Mouse (Mus musculus): Measurements from ENCODE around the gene Syn3. TPM values are rescaled to one million over a fixed set of nuclear protein-coding genes. Genes with fewer than 3 reads are reported as not detected.

Syn3 gene
- polyA plus RNA-seq, 1 experiment from 2014 or later, result 3.7 TPM

DNA sequence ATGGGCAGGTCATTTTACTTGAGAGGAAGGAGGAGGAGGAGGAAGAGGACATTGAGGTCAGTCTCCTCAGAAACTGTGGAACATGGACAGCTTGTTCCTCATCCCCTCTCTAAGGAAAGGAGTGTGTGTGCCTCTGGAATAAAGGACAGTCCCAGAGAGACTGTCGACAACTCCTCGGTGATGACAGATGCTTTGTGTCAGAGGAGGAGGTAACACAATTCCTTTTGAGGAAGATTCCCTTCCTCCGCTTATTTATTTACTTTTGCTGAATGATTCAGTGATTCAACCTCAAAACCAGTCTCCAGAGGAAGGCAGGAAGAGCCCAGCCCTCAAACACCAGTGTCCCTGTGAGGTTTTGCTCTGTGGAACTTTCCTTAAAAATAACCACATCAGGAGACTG lies 228.4 kb downstream of the Syn3 start:
- Histone ChIP-seq H3K4me1 (replicated peaks; ENCODE audit: control insufficient read depth, insufficient read depth, low read length) (no peaks in the 10 kb centered on the region; the same call in 1 of the 2 replicates), H3K9me3 (ENCODE audit: control insufficient read depth, low read length) (no peaks in the 10 kb centered on the region), H3K27ac (ENCODE audit: low read depth) (no peak overlapping the region), H3K4me2 (ENCODE audit: low read length) (no peak overlapping the region), H3K27me3 (replicated peaks; ENCODE audit: control insufficient read depth, insufficient read depth, low read length) (no peaks in the 10 kb centered on the region), H3K36me3 (ENCODE audit: control insufficient read depth, insufficient read depth, low read length) (no peaks in the 10 kb centered on the region), H3K9ac (ENCODE audit: low read length) (no peak overlapping the region), H3K4me3 (ENCODE audit: low read depth, low read length) (no peak overlapping the region)
- 30% methylated on average over 3 of the region's 3 CpGs for WGBS
- DNase-seq (ENCODE audit: low spot score), result no peak
- no peak for ATAC-seq (replicated peaks; ENCODE audit: low FRiP score, low TSS enrichment, low read depth)

DNA sequence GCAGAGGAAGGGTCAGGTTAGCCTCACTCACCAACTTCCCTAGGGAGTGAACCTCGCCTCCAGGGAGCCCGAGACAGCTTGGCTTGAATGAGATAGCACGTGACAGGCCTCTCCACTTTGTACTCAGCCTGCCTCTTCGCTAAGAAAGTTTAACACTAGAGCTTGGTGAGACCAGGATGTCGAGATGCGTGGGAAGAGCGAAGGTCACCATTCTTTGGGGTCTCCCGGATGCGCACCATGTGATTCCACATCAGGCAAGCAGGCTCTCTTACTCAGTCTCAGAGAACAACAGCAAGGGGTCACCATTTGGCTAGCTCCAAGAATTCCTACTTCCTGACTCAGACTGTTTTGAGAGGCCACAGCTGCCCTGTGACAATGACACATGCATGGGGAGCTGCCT lies 234.1 kb downstream of the Syn3 start:
- Histone ChIP-seq H3K27me3 (replicated peaks; ENCODE audit: control insufficient read depth, insufficient read depth, low read length) (no peaks in the 10 kb centered on the region), H3K36me3 (ENCODE audit: control insufficient read depth, insufficient read depth, low read length) (no peaks in the 10 kb centered on the region), H3K9ac (ENCODE audit: low read length) (no peak overlapping the region), H3K27ac (ENCODE audit: low read depth) (no peak overlapping the region), H3K4me2 (ENCODE audit: low read length) (no peak overlapping the region), H3K4me3 (ENCODE audit: low read depth, low read length) (no peak overlapping the region), H3K9me3 (ENCODE audit: control insufficient read depth, low read length) (no peaks in the 10 kb centered on the region), H3K4me1 (replicated peaks; ENCODE audit: control insufficient read depth, insufficient read depth, low read length) (no peaks in the 10 kb centered on the region)
- 76% methylated on average over 9 of the region's 9 CpGs for WGBS
- ATAC-seq (replicated peaks; ENCODE audit: low FRiP score, low TSS enrichment, low read depth), result no peak
- no peak for DNase-seq (ENCODE audit: low spot score)

DNA sequence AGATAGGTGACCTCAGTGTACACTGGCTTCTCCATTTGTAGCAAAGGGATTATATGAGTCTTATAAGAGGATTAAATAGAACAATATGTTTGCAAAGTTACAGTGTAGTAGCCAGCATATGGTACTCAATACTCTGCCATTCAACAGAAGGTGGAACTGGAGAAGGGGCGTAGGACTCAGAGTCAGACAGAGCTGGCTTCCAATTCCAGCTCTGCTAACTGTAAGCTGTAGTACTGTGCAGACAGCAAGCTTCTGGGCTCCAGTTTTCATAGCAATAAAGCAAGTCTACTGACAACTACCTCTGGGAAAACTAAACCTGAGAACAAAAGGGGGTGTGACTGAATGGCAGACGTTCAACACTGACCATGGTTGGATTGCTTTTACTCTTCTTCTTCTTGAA lies 237.0 kb downstream of the Syn3 start:
- H3K36me3 ChIP-seq (ENCODE audit: control insufficient read depth, insufficient read depth, low read length), result no peaks in the 10 kb centered on the region
- DNase-seq (ENCODE audit: low spot score) (no peak), ATAC-seq (replicated peaks; ENCODE audit: low FRiP score, low TSS enrichment, low read depth) (no peak)
- no peaks in the 10 kb centered on the region for H3K9me3 ChIP-seq (ENCODE audit: control insufficient read depth, low read length)
- H3K9ac ChIP-seq (ENCODE audit: low read length), result no peak overlapping the region
- H3K4me1 ChIP-seq (replicated peaks; ENCODE audit: control insufficient read depth, insufficient read depth, low read length), result no peaks in the 10 kb centered on the region
- no peaks in the 10 kb centered on the region for H3K27me3 ChIP-seq (replicated peaks; ENCODE audit: control insufficient read depth, insufficient read depth, low read length)
- H3K4me2 ChIP-seq (ENCODE audit: low read length), result no peak overlapping the region
- no peak overlapping the region for H3K27ac ChIP-seq (ENCODE audit: low read depth)
- no peak overlapping the region for H3K4me3 ChIP-seq (ENCODE audit: low read depth, low read length)
- WGBS, result 91% methylated on average over 2 of the region's 2 CpGs

DNA sequence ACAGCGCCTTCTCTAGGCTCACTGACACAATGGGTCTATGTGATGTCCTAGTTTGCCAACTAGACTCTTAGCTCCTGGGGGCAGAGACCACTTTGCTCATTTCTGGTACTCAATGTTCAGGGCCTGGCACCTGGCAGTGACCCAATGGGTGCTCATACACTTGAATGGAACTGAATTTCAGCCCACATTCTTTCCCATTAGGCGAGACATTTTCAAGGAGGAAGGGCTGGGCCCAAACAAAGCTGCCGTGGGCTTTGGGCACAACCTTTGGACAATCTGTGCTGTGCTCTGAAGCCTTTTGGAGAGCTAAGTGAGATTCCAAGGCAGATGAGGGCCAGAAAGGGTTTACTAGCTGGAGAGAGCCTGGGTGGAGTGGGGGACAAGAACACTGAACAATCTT lies 239.7 kb downstream of the Syn3 start:
- no peak overlapping the region for H3K4me2 ChIP-seq (ENCODE audit: low read length)

DNA sequence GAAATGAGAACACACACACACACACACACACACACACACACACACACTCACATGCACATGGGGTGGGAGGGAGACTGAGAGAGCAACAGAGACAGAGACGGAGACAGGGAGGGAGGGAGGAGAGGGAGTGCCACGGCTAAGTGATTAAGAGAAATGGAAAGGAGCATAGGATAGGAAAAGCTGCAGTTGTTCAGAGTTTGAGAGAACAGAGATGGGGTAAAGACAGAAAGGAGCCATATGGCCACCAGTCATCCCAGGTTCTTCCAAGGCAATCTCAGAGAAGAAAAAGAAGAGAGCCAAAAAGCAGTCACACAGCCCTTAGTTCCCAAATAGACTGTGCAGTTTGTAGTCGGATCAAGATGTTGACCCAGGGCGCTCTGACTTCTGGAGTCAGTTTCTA lies 240.7 kb downstream of the Syn3 start:
- Histone ChIP-seq H3K4me1 (replicated peaks; ENCODE audit: control insufficient read depth, insufficient read depth, low read length) (no peaks in the 10 kb centered on the region), H3K9me3 (ENCODE audit: control insufficient read depth, low read length) (no peaks in the 10 kb centered on the region), H3K4me2 (ENCODE audit: low read length) (no peak overlapping the region), H3K27ac (ENCODE audit: low read depth) (no peak overlapping the region), H3K4me3 (ENCODE audit: low read depth, low read length) (no peak overlapping the region), H3K27me3 (replicated peaks; ENCODE audit: control insufficient read depth, insufficient read depth, low read length) (no peaks in the 10 kb centered on the region), H3K36me3 (ENCODE audit: control insufficient read depth, insufficient read depth, low read length) (no peaks in the 10 kb centered on the region), H3K9ac (ENCODE audit: low read length) (no peak overlapping the region)
- no peak for DNase-seq (ENCODE audit: low spot score)
- ATAC-seq (replicated peaks; ENCODE audit: low FRiP score, low TSS enrichment, low read depth), result no peak
- 80% methylated on average over 4 of the region's 4 CpGs for WGBS

More for the DNA sequence above, 239.7 kb downstream of the Syn3 start:
- WGBS, result 81% methylated on average over 3 of the region's 3 CpGs
- no peak for ATAC-seq (replicated peaks; ENCODE audit: low FRiP score, low TSS enrichment, low read depth)
- Histone ChIP-seq H3K9ac (ENCODE audit: low read length) (no peak overlapping the region), H3K36me3 (ENCODE audit: control insufficient read depth, insufficient read depth, low read length) (no peaks in the 10 kb centered on the region), H3K4me1 (replicated peaks; ENCODE audit: control insufficient read depth, insufficient read depth, low read length) (no peaks in the 10 kb centered on the region), H3K4me3 (ENCODE audit: low read depth, low read length) (no peak overlapping the region), H3K27ac (ENCODE audit: low read depth) (no peak overlapping the region), H3K9me3 (ENCODE audit: control insufficient read depth, low read length) (no peaks in the 10 kb centered on the region), H3K27me3 (replicated peaks; ENCODE audit: control insufficient read depth, insufficient read depth, low read length) (no peaks in the 10 kb centered on the region)
- DNase-seq (ENCODE audit: low spot score), result no peak

GRCm38 (mm10) chr10:86257045-86257444 lies 241.7 kb downstream of the Syn3 start:
- WGBS, result 77% methylated on average over 3 of the region's 3 CpGs
- H3K27me3 ChIP-seq (replicated peaks; ENCODE audit: control insufficient read depth, insufficient read depth, low read length), result no peaks in the 10 kb centered on the region
- no peak for ATAC-seq (replicated peaks; ENCODE audit: low FRiP score, low TSS enrichment, low read depth)

DNA sequence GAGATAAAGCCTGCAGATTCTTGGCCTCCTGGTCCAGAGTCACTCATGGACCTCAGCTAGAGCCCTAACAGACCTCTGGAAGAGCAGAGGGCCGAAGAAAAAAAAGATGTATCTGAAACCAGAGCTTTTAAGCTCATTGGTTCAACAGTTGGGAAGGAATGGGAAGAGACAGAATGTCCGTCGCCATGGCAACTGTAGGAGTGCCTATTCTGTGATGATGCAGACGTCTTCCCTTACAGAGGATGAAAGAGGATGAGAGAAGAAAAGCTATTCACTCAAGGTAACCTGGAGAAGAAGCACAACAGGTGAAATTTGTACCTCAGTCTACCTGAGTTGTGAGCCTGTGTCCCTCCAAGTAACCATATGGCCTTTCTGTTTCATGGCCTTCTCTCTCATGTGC lies 242.5 kb downstream of the Syn3 start:
- DNase-seq (ENCODE audit: low spot score) (no peak), ATAC-seq (replicated peaks; ENCODE audit: low FRiP score, low TSS enrichment, low read depth) (no peak)
- no peak overlapping the region for H3K4me3 ChIP-seq (ENCODE audit: low read depth, low read length)
- H3K9ac ChIP-seq (ENCODE audit: low read length), result no peak overlapping the region
- no peaks in the 10 kb centered on the region for H3K9me3 ChIP-seq (ENCODE audit: control insufficient read depth, low read length)
- no peaks in the 10 kb centered on the region for H3K4me1 ChIP-seq (replicated peaks; ENCODE audit: control insufficient read depth, insufficient read depth, low read length)
- H3K27ac ChIP-seq (ENCODE audit: low read depth), result no peak overlapping the region
- no peaks in the 10 kb centered on the region for H3K27me3 ChIP-seq (replicated peaks; ENCODE audit: control insufficient read depth, insufficient read depth, low read length)
- 50% methylated on average over 4 of the region's 4 CpGs for WGBS
- H3K4me2 ChIP-seq (ENCODE audit: low read length), result no peak overlapping the region
- H3K36me3 ChIP-seq (ENCODE audit: control insufficient read depth, insufficient read depth, low read length), result no peaks in the 10 kb centered on the region

More at GRCm38 (mm10) chr10:86257045-86257444, 241.7 kb downstream of the Syn3 start:
- H3K9ac ChIP-seq (ENCODE audit: low read length), result no peak overlapping the region
- no peak overlapping the region for H3K27ac ChIP-seq (ENCODE audit: low read depth)
- no peaks in the 10 kb centered on the region for H3K9me3 ChIP-seq (ENCODE audit: control insufficient read depth, low read length)
- no peak overlapping the region for H3K4me3 ChIP-seq (ENCODE audit: low read depth, low read length)
- no peaks in the 10 kb centered on the region for H3K36me3 ChIP-seq (ENCODE audit: control insufficient read depth, insufficient read depth, low read length)
- DNase-seq (ENCODE audit: low spot score), result no peak
- no peaks in the 10 kb centered on the region for H3K4me1 ChIP-seq (replicated peaks; ENCODE audit: control insufficient read depth, insufficient read depth, low read length)
- no peak overlapping the region for H3K4me2 ChIP-seq (ENCODE audit: low read length)

GRCm38 (mm10) chr10:86250149-86250922 lies 248.4 kb downstream of the Syn3 start:
- H3K9me3 ChIP-seq (ENCODE audit: control insufficient read depth, low read length), result no peaks in the 10 kb centered on the region
- 74% methylated on average over 7 of the region's 7 CpGs for WGBS
- H3K27ac ChIP-seq (ENCODE audit: low read depth), result no peak overlapping the region
- H3K4me1 ChIP-seq (replicated peaks; ENCODE audit: control insufficient read depth, insufficient read depth, low read length), result no peaks in the 10 kb centered on the region
- H3K4me3 ChIP-seq (ENCODE audit: low read depth, low read length), result no peak overlapping the region
- H3K27me3 ChIP-seq (replicated peaks; ENCODE audit: control insufficient read depth, insufficient read depth, low read length), result no peaks in the 10 kb centered on the region
- no peak overlapping the region for H3K9ac ChIP-seq (ENCODE audit: low read length)
- no peaks in the 10 kb centered on the region for H3K36me3 ChIP-seq (ENCODE audit: control insufficient read depth, insufficient read depth, low read length)
- DNase-seq (ENCODE audit: low spot score) (no peak), ATAC-seq (replicated peaks; ENCODE audit: low FRiP score, low TSS enrichment, low read depth) (no peak)
- H3K4me2 ChIP-seq (ENCODE audit: low read length), result no peak overlapping the region

DNA sequence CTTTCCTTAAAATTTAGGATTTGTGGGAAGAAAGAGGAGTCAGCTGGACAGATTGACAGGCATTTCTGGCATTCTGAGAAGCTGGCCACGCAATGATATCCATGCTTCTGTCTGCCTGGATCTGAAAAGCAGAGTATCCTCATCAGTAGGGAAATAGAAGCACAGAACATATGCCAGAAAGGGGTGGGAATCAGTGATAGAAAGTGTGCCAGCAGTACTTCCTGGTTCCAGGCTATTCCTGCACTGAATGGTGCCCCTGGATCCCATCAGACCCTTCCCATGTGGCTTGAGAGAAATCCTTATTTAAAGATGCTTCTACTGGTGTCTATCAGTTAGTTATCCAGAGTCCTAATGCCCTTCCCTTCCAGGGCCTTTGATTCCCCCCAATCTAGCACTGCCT lies 249.4 kb downstream of the Syn3 start:
- 83% methylated on average over 1 of the region's 1 CpGs for WGBS

More for the DNA sequence above, 249.4 kb downstream of the Syn3 start:
- no peak overlapping the region for H3K4me3 ChIP-seq (ENCODE audit: low read depth, low read length)
- no peak overlapping the region for H3K4me2 ChIP-seq (ENCODE audit: low read length)
- DNase-seq (ENCODE audit: low spot score) (no peak), ATAC-seq (replicated peaks; ENCODE audit: low FRiP score, low TSS enrichment, low read depth) (no peak)
- no peak overlapping the region for H3K27ac ChIP-seq (ENCODE audit: low read depth)
- H3K36me3 ChIP-seq (ENCODE audit: control insufficient read depth, insufficient read depth, low read length), result no peaks in the 10 kb centered on the region
- no peaks in the 10 kb centered on the region for H3K4me1 ChIP-seq (replicated peaks; ENCODE audit: control insufficient read depth, insufficient read depth, low read length)
- H3K9me3 ChIP-seq (ENCODE audit: control insufficient read depth, low read length), result no peaks in the 10 kb centered on the region
- H3K27me3 ChIP-seq (replicated peaks; ENCODE audit: control insufficient read depth, insufficient read depth, low read length), result no peaks in the 10 kb centered on the region
- H3K9ac ChIP-seq (ENCODE audit: low read length), result no peak overlapping the region
